Mouse (Mus musculus): ENCODE data around the gene Dgkz. TPM values are rescaled to one million over a fixed set of nuclear protein-coding genes. Genes with fewer than 3 reads are reported as not detected.

The Dgkz gene
- polyA plus RNA-seq, 1 experiment from 2014 or later = 39.1 TPM

GRCm38 (mm10) chr2:91987542-91987941 is 11.9 kb upstream of the Dgkz start:
- no peak overlapping the region for H3K4me3 ChIP-seq
- H3K4me2 ChIP-seq (replicated peaks) = no peak overlapping the region
- H3K36me3 ChIP-seq = 0 out of 2 replicates have a peak, but pooled peaks cover 3% of the 10 kb centered on the region
- no peak overlapping the region for H3K9ac ChIP-seq
- no peaks in the 10 kb centered on the region for H3K9me3 ChIP-seq
- WGBS = 0% methylated on average over 3 of the region's 3 CpGs
- no peak for ATAC-seq (ENCODE audit: insufficient number of reproducible peaks, insufficient read depth, low FRiP score, low TSS enrichment)
- peaks cover 13% of the 10 kb centered on the region for H3K4me1 ChIP-seq
- H3K27me3 ChIP-seq = no peaks in the 10 kb centered on the region
- no peak overlapping the region for H3K27ac ChIP-seq

GRCm38 (mm10) chr2:91986071-91986470 is 10.4 kb upstream of the Dgkz start:
- no peak for ATAC-seq (ENCODE audit: insufficient number of reproducible peaks, insufficient read depth, low FRiP score, low TSS enrichment)

GRCm38 (mm10) chr2:91984906-91985525 is 9.4 kb upstream of the Dgkz start:
- H3K9ac ChIP-seq = 0 out of 2 replicates have a peak overlapping the region, but pooled peaks have one; percentile 17
- H3K4me3 ChIP-seq = 0 out of 2 replicates have a peak overlapping the region, but pooled peaks have one; percentile 19
- 32% methylated on average over 9 of the region's 9 CpGs for WGBS
- ATAC-seq (ENCODE audit: insufficient number of reproducible peaks, insufficient read depth, low FRiP score, low TSS enrichment) = no peak
- peaks cover 23% of the 10 kb centered on the region for H3K4me1 ChIP-seq
- H3K27me3 ChIP-seq = no peaks in the 10 kb centered on the region
- no peaks in the 10 kb centered on the region for H3K9me3 ChIP-seq
- peak overlapping the region; percentile 67 for H3K27ac ChIP-seq
- H3K36me3 ChIP-seq = no peaks in the 10 kb centered on the region
- H3K4me2 ChIP-seq (replicated peaks) = peak overlapping the region; percentile 38

More at GRCm38 (mm10) chr2:91986071-91986470, 10.4 kb upstream of the Dgkz start:
- Histone ChIP-seq H3K27me3 (no peaks in the 10 kb centered on the region), H3K36me3 (0 out of 2 replicates have a peak, but pooled peaks cover 3% of the 10 kb centered on the region), H3K4me2 (replicated peaks) (no peak overlapping the region), H3K9ac (no peak overlapping the region), H3K27ac (no peak overlapping the region), H3K4me1 (peaks cover 13% of the 10 kb centered on the region), H3K9me3 (no peaks in the 10 kb centered on the region), H3K4me3 (no peak overlapping the region)
- WGBS = 7% methylated on average over 5 of the region's 5 CpGs

- peaks cover 25% of the 10 kb centered on the region for H3K4me1 ChIP-seq
- H3K9me3 ChIP-seq = no peaks in the 10 kb centered on the region
- peak overlapping the region; percentile 67 for H3K27ac ChIP-seq
- H3K9ac ChIP-seq = peak overlapping the region; percentile 17; the same call in 1 of the 2 replicates
- H3K36me3 ChIP-seq = no peaks in the 10 kb centered on the region
- WGBS = 2% methylated on average over 13 of the region's 13 CpGs
- peak overlapping the region; percentile 38 for H3K4me2 ChIP-seq (replicated peaks)
- peak overlapping the region; percentile 19; the same call in 1 of the 2 replicates for H3K4me3 ChIP-seq
- H3K27me3 ChIP-seq = no peaks in the 10 kb centered on the region
- peak; percentile 81 for ATAC-seq (ENCODE audit: insufficient number of reproducible peaks, insufficient read depth, low FRiP score, low TSS enrichment)
Observed at GRCm38 (mm10) chr2:91984439-91984838, 8.8 kb upstream of the Dgkz start.

- 49% methylated on average over 5 of the region's 5 CpGs for WGBS
- Histone ChIP-seq H3K27me3 (peaks cover 21% of the 10 kb centered on the region), H3K4me2 (replicated peaks) (no peak overlapping the region), H3K9me3 (no peaks in the 10 kb centered on the region), H3K4me3 (no peak overlapping the region), H3K9ac (no peak overlapping the region), H3K36me3 (no peaks in the 10 kb centered on the region), H3K4me1 (peaks cover 31% of the 10 kb centered on the region), H3K27ac (no peak overlapping the region)
- ATAC-seq (ENCODE audit: insufficient number of reproducible peaks, insufficient read depth, low FRiP score, low TSS enrichment) = no peak
Observed at GRCm38 (mm10) chr2:91980830-91981229, 5.2 kb upstream of the Dgkz start.

- no peak overlapping the region for H3K27ac ChIP-seq
- no peak overlapping the region for H3K9ac ChIP-seq
- H3K4me1 ChIP-seq = peaks cover 36% of the 10 kb centered on the region
- ATAC-seq (ENCODE audit: insufficient number of reproducible peaks, insufficient read depth, low FRiP score, low TSS enrichment) = no peak
- H3K4me3 ChIP-seq = no peak overlapping the region
- no peaks in the 10 kb centered on the region for H3K36me3 ChIP-seq
- no peaks in the 10 kb centered on the region for H3K9me3 ChIP-seq
- H3K4me2 ChIP-seq (replicated peaks) = no peak overlapping the region
- 7% methylated on average over 4 of the region's 4 CpGs for WGBS
- H3K27me3 ChIP-seq = peaks cover 27% of the 10 kb centered on the region
Observed at GRCm38 (mm10) chr2:91980245-91980644, 4.6 kb upstream of the Dgkz start.

- peaks cover 43% of the 10 kb centered on the region for H3K27me3 ChIP-seq
- peaks cover 23% of the 10 kb centered on the region for H3K4me1 ChIP-seq
- H3K9ac ChIP-seq = no peak overlapping the region
- ATAC-seq (ENCODE audit: insufficient number of reproducible peaks, insufficient read depth, low FRiP score, low TSS enrichment) = no peak; the same call in 1 of the 2 replicates
- WGBS = 35% methylated on average over 2 of the region's 2 CpGs
- no peak overlapping the region for H3K4me2 ChIP-seq (replicated peaks)
- no peaks in the 10 kb centered on the region for H3K9me3 ChIP-seq
- H3K4me3 ChIP-seq = no peak overlapping the region
- H3K36me3 ChIP-seq = no peaks in the 10 kb centered on the region
- H3K27ac ChIP-seq = peak overlapping the region; percentile 54; the same call in 1 of the 2 replicates
Observed at GRCm38 (mm10) chr2:91978547-91978946, 2.9 kb upstream of the Dgkz start.

- Histone ChIP-seq H3K27me3 (peaks cover 46% of the 10 kb centered on the region), H3K36me3 (no peaks in the 10 kb centered on the region), H3K27ac (peak overlapping the region; percentile 54; the same call in 1 of the 2 replicates), H3K4me2 (replicated peaks) (no peak overlapping the region), H3K9me3 (no peaks in the 10 kb centered on the region), H3K4me3 (no peak overlapping the region), H3K9ac (no peak overlapping the region), H3K4me1 (peaks cover 23% of the 10 kb centered on the region)
- 74% methylated on average over 4 of the region's 4 CpGs for WGBS
- ATAC-seq (ENCODE audit: insufficient number of reproducible peaks, insufficient read depth, low FRiP score, low TSS enrichment) = no peak
Observed at GRCm38 (mm10) chr2:91977960-91978359, 2.3 kb upstream of the Dgkz start.

GRCm38 (mm10) chr2:91973416-91974135 is 2.1 kb downstream of the Dgkz start:
- no peak overlapping the region for H3K27ac ChIP-seq
- H3K36me3 ChIP-seq = no peaks in the 10 kb centered on the region
- WGBS = 30% methylated on average over 7 of the region's 7 CpGs
- no peak for ATAC-seq (ENCODE audit: insufficient number of reproducible peaks, insufficient read depth, low FRiP score, low TSS enrichment)
- peaks cover 57% of the 10 kb centered on the region for H3K27me3 ChIP-seq
- no peak overlapping the region for H3K9ac ChIP-seq
- no peak overlapping the region for H3K4me2 ChIP-seq (replicated peaks)
- H3K4me3 ChIP-seq = no peak overlapping the region
- peaks cover 27% of the 10 kb centered on the region for H3K4me1 ChIP-seq
- no peaks in the 10 kb centered on the region for H3K9me3 ChIP-seq

- Histone ChIP-seq H3K27ac (no peak overlapping the region), H3K9ac (no peak overlapping the region), H3K27me3 (peaks cover 50% of the 10 kb centered on the region), H3K4me3 (no peak overlapping the region), H3K36me3 (no peaks in the 10 kb centered on the region), H3K4me2 (replicated peaks) (no peak overlapping the region), H3K4me1 (peaks cover 27% of the 10 kb centered on the region), H3K9me3 (no peaks in the 10 kb centered on the region)
- no peak for ATAC-seq (ENCODE audit: insufficient number of reproducible peaks, insufficient read depth, low FRiP score, low TSS enrichment)
- 36% methylated on average over 13 of the region's 13 CpGs for WGBS
Observed at GRCm38 (mm10) chr2:91972121-91972566, 3.5 kb downstream of the Dgkz start.

GRCm38 (mm10) chr2:91971231-91972097 is 4.2 kb downstream of the Dgkz start:
- Histone ChIP-seq H3K4me3 (no peak overlapping the region), H3K4me1 (peaks cover 27% of the 10 kb centered on the region), H3K9me3 (no peaks in the 10 kb centered on the region), H3K27me3 (peaks cover 43% of the 10 kb centered on the region), H3K27ac (no peak overlapping the region), H3K4me2 (replicated peaks) (peak overlapping the region; percentile 15; the same call in 1 of the 2 replicates), H3K36me3 (no peaks in the 10 kb centered on the region), H3K9ac (no peak overlapping the region)
- WGBS = 17% methylated on average over 21 of the region's 21 CpGs
- no peak for ATAC-seq (ENCODE audit: insufficient number of reproducible peaks, insufficient read depth, low FRiP score, low TSS enrichment)
